Mouse (Mus musculus): ENCODE measurements around the gene Ncoa7. TPM values are rescaled to one million over a fixed set of nuclear protein-coding genes. Genes with fewer than 3 reads are reported as not detected.
"Not testable (repeated sequence)": the region's sequence is repeated elsewhere in the genome, so short reads cannot be mapped to it uniquely, and the experiment has no call there.

Gene Ncoa7
- polyA plus RNA-seq, 1 experiment from 2014 or later, result 12.4 TPM

DNA sequence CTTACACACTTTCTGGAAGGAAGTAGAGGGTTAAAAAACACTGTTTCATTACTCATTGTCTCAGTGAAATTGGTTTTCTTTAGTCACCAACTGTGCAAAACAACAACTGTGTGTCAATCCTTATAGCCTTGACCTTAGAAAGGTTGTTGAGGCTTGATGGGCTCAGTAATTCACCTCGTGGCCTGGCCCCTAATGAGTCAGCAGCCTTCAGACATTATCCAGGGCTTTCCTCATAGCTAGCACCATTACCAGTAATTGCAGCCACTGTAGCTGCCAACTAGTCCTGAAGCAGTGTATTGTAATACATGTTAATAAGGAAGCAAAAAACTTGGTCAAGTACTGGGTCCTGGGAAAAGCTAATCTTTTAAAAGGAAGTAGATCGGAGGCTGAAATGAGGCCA lies 125.1 kb downstream of the Ncoa7 start:
- Histone ChIP-seq H3K4me1 (ENCODE audit: control insufficient read depth, low read depth, low read length) (no peaks in the 10 kb centered on the region), H3K9me3 (replicated peaks; ENCODE audit: control insufficient read depth, low read length) (no peaks in the 10 kb centered on the region), H3K4me2 (ENCODE audit: low read depth, low read length) (no peak overlapping the region), H3K27ac (ENCODE audit: low read length) (no peak overlapping the region), H3K27me3 (ENCODE audit: control insufficient read depth, insufficient read depth, low read depth, low read length) (no peaks in the 10 kb centered on the region), H3K36me3 (ENCODE audit: control insufficient read depth, insufficient read depth) (no peaks in the 10 kb centered on the region; the same call in 1 of the 2 replicates), H3K4me3 (ENCODE audit: low read depth, low read length) (no peak overlapping the region), H3K9ac (ENCODE audit: low read depth, low read length) (no peak overlapping the region)
- WGBS (ENCODE audit: insufficient replicate concordance), result 58% methylated on average over 2 of the region's 2 CpGs
- ATAC-seq (ENCODE audit: low read depth), result no peak

GRCm38 (mm10) chr10:30674825-30675224 lies 128.3 kb downstream of the Ncoa7 start:
- Histone ChIP-seq H3K9me3 (replicated peaks; ENCODE audit: control insufficient read depth, low read length) (no peaks in the 10 kb centered on the region), H3K4me1 (ENCODE audit: control insufficient read depth, low read depth, low read length) (no peaks in the 10 kb centered on the region), H3K27me3 (ENCODE audit: control insufficient read depth, insufficient read depth, low read depth, low read length) (no peaks in the 10 kb centered on the region), H3K27ac (ENCODE audit: low read length) (no peak overlapping the region), H3K4me3 (ENCODE audit: low read depth, low read length) (no peak overlapping the region), H3K9ac (ENCODE audit: low read depth, low read length) (no peak overlapping the region), H3K4me2 (ENCODE audit: low read depth, low read length) (no peak overlapping the region), H3K36me3 (ENCODE audit: control insufficient read depth, insufficient read depth) (no peaks in the 10 kb centered on the region)
- 24% methylated on average over 3 of the region's 3 CpGs for WGBS (ENCODE audit: insufficient replicate concordance)
- 0 out of 2 replicates have a peak, but pooled peaks have one; percentile 11 for ATAC-seq (ENCODE audit: low read depth)

DNA sequence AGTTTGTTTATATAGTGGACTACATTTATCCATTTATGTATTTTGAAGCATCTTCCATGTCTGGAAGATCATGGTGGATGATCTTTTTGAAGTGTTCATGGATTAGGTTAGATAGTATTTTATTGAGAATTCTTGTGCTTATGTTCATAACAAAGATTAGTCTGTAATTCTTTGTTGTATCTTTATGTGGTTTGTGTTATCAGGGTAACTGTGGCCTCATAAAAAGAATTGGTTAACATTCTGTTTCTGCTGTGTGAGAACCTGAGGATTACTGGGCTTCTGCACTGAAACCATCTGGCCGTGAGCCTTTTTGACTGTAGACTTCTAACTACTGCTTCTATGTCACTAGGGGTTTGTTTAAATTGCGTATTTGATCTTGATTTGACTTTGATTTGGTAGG lies 136.5 kb downstream of the Ncoa7 start:
- no peak for ATAC-seq (ENCODE audit: low read depth)
- H3K27ac ChIP-seq (ENCODE audit: low read length), result no peak overlapping the region
- no peaks in the 10 kb centered on the region for H3K9me3 ChIP-seq (replicated peaks; ENCODE audit: control insufficient read depth, low read length)
- H3K4me2 ChIP-seq (ENCODE audit: low read depth, low read length), result no peak overlapping the region
- no peak overlapping the region for H3K9ac ChIP-seq (ENCODE audit: low read depth, low read length)
- H3K4me3 ChIP-seq (ENCODE audit: low read depth, low read length), result no peak overlapping the region
- H3K4me1 ChIP-seq (ENCODE audit: control insufficient read depth, low read depth, low read length), result no peaks in the 10 kb centered on the region
- WGBS (ENCODE audit: insufficient replicate concordance), result 89% methylated on average over 2 of the region's 2 CpGs
- H3K36me3 ChIP-seq (ENCODE audit: control insufficient read depth, insufficient read depth), result no peaks in the 10 kb centered on the region; the same call in 1 of the 2 replicates
- no peaks in the 10 kb centered on the region for H3K27me3 ChIP-seq (ENCODE audit: control insufficient read depth, insufficient read depth, low read depth, low read length)

DNA sequence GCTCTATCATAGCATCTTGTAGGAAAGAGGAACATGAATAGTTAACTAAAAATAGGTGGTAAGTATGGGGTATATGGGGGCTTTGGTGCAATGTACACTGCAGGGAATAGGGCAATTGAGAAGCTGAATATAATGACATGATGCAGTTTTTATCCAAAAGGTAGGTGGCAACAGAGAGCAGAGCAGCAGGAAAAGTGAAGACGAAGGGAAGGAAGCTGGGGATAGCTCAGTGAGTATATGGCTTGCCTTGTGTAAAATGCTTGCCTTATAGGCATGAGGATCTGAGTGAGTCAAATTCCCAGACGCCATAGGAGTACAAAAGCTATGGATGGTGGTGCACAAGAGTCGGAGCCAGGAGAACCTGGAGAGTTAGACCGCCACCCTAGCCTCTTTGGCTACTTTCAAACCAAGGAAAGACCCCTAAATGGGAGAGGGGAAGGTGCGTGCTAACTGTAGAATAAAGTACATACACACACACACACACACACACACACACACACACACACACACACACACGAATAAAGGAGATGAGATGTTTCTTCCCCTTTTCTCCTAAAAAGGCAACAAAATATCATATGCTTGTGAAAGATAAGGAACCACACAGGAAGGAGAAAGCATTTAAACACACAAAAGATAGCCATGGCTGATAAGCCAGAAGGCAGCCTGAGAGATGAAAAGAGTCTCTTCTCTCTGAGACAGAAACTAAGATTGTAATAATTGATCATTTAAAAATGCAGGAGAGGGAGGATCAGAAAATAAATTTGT lies 142.4 kb downstream of the Ncoa7 start:
- H3K27me3 ChIP-seq (ENCODE audit: control insufficient read depth, insufficient read depth, low read depth, low read length), result no peaks in the 10 kb centered on the region
- no peak overlapping the region for H3K4me2 ChIP-seq (ENCODE audit: low read depth, low read length)
- H3K4me3 ChIP-seq (ENCODE audit: low read depth, low read length), result no peak overlapping the region
- no peak overlapping the region for H3K9ac ChIP-seq (ENCODE audit: low read depth, low read length)
- H3K36me3 ChIP-seq (ENCODE audit: control insufficient read depth, insufficient read depth), result peaks cover 7% of the 10 kb centered on the region; the same call in 1 of the 2 replicates
- no peaks in the 10 kb centered on the region; the same call in 1 of the 2 replicates for H3K4me1 ChIP-seq (ENCODE audit: control insufficient read depth, low read depth, low read length)
- 15% methylated on average over 6 of the region's 6 CpGs for WGBS (ENCODE audit: insufficient replicate concordance)
- H3K27ac ChIP-seq (ENCODE audit: low read length), result no peak overlapping the region
- ATAC-seq (ENCODE audit: low read depth), result no peak
- H3K9me3 ChIP-seq (replicated peaks; ENCODE audit: control insufficient read depth, low read length), result no peaks in the 10 kb centered on the region

- Histone ChIP-seq H3K9ac (ENCODE audit: low read depth, low read length) (0 out of 2 replicates have a peak overlapping the region, but pooled peaks have one; percentile 34), H3K36me3 (ENCODE audit: control insufficient read depth, insufficient read depth) (peaks cover 23% of the 10 kb centered on the region), H3K4me2 (ENCODE audit: low read depth, low read length) (peak overlapping the region; percentile 39), H3K9me3 (replicated peaks; ENCODE audit: control insufficient read depth, low read length) (no peaks in the 10 kb centered on the region), H3K27ac (ENCODE audit: low read length) (no peak overlapping the region), H3K27me3 (ENCODE audit: control insufficient read depth, insufficient read depth, low read depth, low read length) (no peaks in the 10 kb centered on the region), H3K4me1 (ENCODE audit: control insufficient read depth, low read depth, low read length) (no peaks in the 10 kb centered on the region; the same call in none of the 2 replicates), H3K4me3 (ENCODE audit: low read depth, low read length) (peak overlapping the region; percentile 33; the same call in 1 of the 2 replicates)
- 0 out of 2 replicates have a peak, but pooled peaks have one; percentile 21 for ATAC-seq (ENCODE audit: low read depth)
- 10% methylated on average over 5 of the region's 5 CpGs for WGBS (ENCODE audit: insufficient replicate concordance)
Observed at GRCm38 (mm10) chr10:30655655-30656054, 147.5 kb downstream of the Ncoa7 start.

- no peak overlapping the region for H3K4me2 ChIP-seq (ENCODE audit: low read depth, low read length)
- peaks cover 11% of the 10 kb centered on the region for H3K36me3 ChIP-seq (ENCODE audit: control insufficient read depth, insufficient read depth)
- H3K4me3 ChIP-seq (ENCODE audit: low read depth, low read length), result no peak overlapping the region
- H3K9ac ChIP-seq (ENCODE audit: low read depth, low read length), result no peak overlapping the region
- ATAC-seq (ENCODE audit: low read depth), result no peak
- WGBS (ENCODE audit: insufficient replicate concordance), result 71% methylated on average over 2 of the region's 2 CpGs
- no peak overlapping the region for H3K27ac ChIP-seq (ENCODE audit: low read length)
- H3K4me1 ChIP-seq (ENCODE audit: control insufficient read depth, low read depth, low read length), result no peaks in the 10 kb centered on the region
- no peaks in the 10 kb centered on the region for H3K27me3 ChIP-seq (ENCODE audit: control insufficient read depth, insufficient read depth, low read depth, low read length)
- H3K9me3 ChIP-seq (replicated peaks; ENCODE audit: control insufficient read depth, low read length), result no peaks in the 10 kb centered on the region
Observed at GRCm38 (mm10) chr10:30647681-30648080, 155.4 kb downstream of the Ncoa7 start.

DNA sequence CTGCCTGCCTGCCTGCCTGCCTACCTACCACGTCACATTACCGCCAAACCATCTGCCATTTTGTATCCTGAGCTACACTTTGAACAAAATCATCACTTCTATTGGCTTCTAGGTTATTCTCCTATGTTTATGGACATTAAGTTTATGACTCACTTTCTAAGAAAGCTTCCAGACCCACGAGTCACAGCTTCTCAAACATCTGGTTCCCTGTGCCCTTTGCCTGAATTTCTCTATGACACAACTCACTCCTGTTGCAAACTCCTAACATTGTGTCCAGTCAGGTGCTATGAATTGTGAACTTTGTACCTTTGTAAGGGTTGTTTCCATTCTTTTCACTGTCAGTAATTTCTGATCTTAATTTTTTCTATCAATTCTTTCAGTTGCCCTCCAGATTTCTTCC lies 164.9 kb downstream of the Ncoa7 start:
- no peak for ATAC-seq (ENCODE audit: low read depth)

DNA sequence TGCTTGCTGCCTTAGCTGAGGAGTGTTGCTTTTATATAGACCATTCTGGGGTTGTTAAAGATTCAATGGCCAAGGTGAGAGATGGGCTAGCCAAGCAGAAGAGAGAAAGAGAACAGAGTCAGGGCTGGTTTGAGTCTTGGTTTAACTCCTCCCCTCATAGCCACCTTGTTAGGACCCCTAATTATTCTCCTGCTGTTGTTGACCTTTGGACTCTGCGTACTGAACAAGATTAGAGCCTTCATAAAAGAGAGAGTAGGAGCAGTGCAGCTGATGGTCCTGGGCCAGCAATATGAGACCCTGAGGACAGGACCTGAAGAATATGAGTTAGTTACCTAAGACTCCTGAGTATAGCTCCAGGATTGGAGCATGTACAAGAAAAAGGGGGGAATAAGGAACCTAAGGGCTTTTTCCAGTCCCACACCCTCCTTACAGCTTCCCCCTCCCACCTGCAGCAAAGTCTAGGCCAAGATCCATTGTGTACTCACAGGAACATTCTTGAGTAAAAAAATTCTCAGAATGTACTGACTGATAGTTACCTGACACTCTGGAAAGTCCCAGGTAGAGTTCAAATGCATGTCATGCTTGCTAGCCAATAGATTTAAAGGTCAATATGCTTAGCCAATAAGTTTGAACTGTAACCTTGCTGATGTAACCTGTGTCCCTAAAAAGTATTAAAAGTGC lies 166.5 kb downstream of the Ncoa7 start:
- H3K9ac ChIP-seq (ENCODE audit: low read depth, low read length); ATAC-seq (ENCODE audit: low read depth); H3K36me3 ChIP-seq (ENCODE audit: control insufficient read depth, insufficient read depth); H3K4me3 ChIP-seq (ENCODE audit: low read depth, low read length); H3K9me3 ChIP-seq (replicated peaks; ENCODE audit: control insufficient read depth, low read length); H3K4me2 ChIP-seq (ENCODE audit: low read depth, low read length); H3K27me3 ChIP-seq (ENCODE audit: control insufficient read depth, insufficient read depth, low read depth, low read length); H3K27ac ChIP-seq (ENCODE audit: low read length): not testable (repeated sequence)
- H3K4me1 ChIP-seq (ENCODE audit: control insufficient read depth, low read depth, low read length), result peaks cover 13% of the 10 kb centered on the region
- 77% methylated on average over 1 of the region's 1 CpGs for WGBS (ENCODE audit: insufficient replicate concordance)

More for the DNA sequence above, 164.9 kb downstream of the Ncoa7 start:
- no peak overlapping the region for H3K4me3 ChIP-seq (ENCODE audit: low read depth, low read length)
- no peak overlapping the region for H3K9ac ChIP-seq (ENCODE audit: low read depth, low read length)
- H3K4me1 ChIP-seq (ENCODE audit: control insufficient read depth, low read depth, low read length), result no peaks in the 10 kb centered on the region
- no peaks in the 10 kb centered on the region for H3K9me3 ChIP-seq (replicated peaks; ENCODE audit: control insufficient read depth, low read length)
- no peak overlapping the region for H3K27ac ChIP-seq (ENCODE audit: low read length)
- no peaks in the 10 kb centered on the region for H3K36me3 ChIP-seq (ENCODE audit: control insufficient read depth, insufficient read depth)
- no peaks in the 10 kb centered on the region for H3K27me3 ChIP-seq (ENCODE audit: control insufficient read depth, insufficient read depth, low read depth, low read length)
- H3K4me2 ChIP-seq (ENCODE audit: low read depth, low read length), result no peak overlapping the region
- WGBS (ENCODE audit: insufficient replicate concordance), result 67% methylated on average over 3 of the region's 3 CpGs

DNA sequence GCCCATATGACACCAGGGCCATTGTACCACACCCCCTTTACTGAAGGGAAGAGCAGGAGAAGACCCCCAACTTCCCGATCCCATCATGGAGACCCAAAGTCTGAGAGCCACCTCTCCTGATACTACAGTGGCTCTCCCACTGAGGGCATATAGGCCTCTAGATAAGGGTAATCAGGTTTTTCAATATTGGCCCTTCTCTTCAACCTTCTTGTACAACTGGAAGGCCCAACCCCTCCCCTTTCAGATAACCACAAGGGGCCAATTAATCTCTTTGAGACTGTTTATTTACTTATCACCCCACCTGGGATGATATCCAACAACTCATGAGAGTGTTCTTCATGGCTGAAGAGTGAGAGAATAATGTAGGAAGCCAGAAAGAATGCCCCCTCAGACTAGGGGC lies 170.4 kb downstream of the Ncoa7 start:
- no peaks in the 10 kb centered on the region for H3K36me3 ChIP-seq (ENCODE audit: control insufficient read depth, insufficient read depth)
- peak overlapping the region; percentile 7; the same call in 1 of the 2 replicates for H3K4me2 ChIP-seq (ENCODE audit: low read depth, low read length)
- H3K27ac ChIP-seq (ENCODE audit: low read length), result no peak overlapping the region
- H3K9me3 ChIP-seq (replicated peaks; ENCODE audit: control insufficient read depth, low read length), result no peaks in the 10 kb centered on the region
- H3K4me1 ChIP-seq (ENCODE audit: control insufficient read depth, low read depth, low read length), result peaks cover 13% of the 10 kb centered on the region
- H3K27me3 ChIP-seq (ENCODE audit: control insufficient read depth, insufficient read depth, low read depth, low read length), result no peaks in the 10 kb centered on the region
- H3K4me3 ChIP-seq (ENCODE audit: low read depth, low read length), result no peak overlapping the region
- peak; percentile 84 for ATAC-seq (ENCODE audit: low read depth)
- H3K9ac ChIP-seq (ENCODE audit: low read depth, low read length), result no peak overlapping the region
- WGBS (ENCODE audit: insufficient replicate concordance), result 69% methylated on average over 1 of the region's 1 CpGs

Data from liver, embryonic 16.5 days (tissue).